Mouse (Mus musculus) ES-E14 (cell line): ENCODE data around the gene Odf3l2. TPM values are rescaled to one million over a fixed set of nuclear protein-coding genes. Genes with fewer than 3 reads are reported as not detected.

Experiments
- DNase-seq: peaks from one replicate; pipeline ENCODE4 v3.0.0-alpha.2; 2013; ENCODE audit warnings: low read depth, low spot score
- H3K27ac ChIP-seq: 2 replicates; pipeline ENCODE4 v1.5.1; 2012; ENCODE audit warnings: low read depth, mild to moderate bottlenecking, low read length, moderate library complexity, mixed read lengths; ENCODE audit not compliant: poor library complexity, insufficient read depth, severe bottlenecking
- H3K36me3 ChIP-seq: 2 replicates; pipeline ENCODE4 v1.6.1; 2012; ENCODE audit warnings: mild to moderate bottlenecking, low read length, moderate library complexity, mixed read lengths; ENCODE audit not compliant: control insufficient read depth, poor library complexity, insufficient read depth, severe bottlenecking
- H3K4me1 ChIP-seq, 2 experiments: fragments of 150-350 bp in 1 of 2; sonication (generic) in 1 of 2; 2 replicates each; pipeline ENCODE4 v1.6.1; 2012; ENCODE audit warnings: low read length in 2 of 2, mild to moderate bottlenecking in 1 of 2, mixed read lengths in 1 of 2; ENCODE audit not compliant: control insufficient read depth in 2 of 2, insufficient read depth in 2 of 2, poor library complexity in 1 of 2
- H3K4me3 ChIP-seq, 2 experiments: fragments of 150-350 bp in 1 of 2; sonication (generic) in 1 of 2; 2 replicates each; pipeline ENCODE4 v1.5.1; 2012; ENCODE audit warnings: low read length in 2 of 2, low read depth in 1 of 2, mild to moderate bottlenecking in 1 of 2, mixed read lengths in 1 of 2; ENCODE audit not compliant: insufficient read depth in 1 of 2, poor library complexity in 1 of 2, severe bottlenecking in 1 of 2
- H3K9ac ChIP-seq: 2 replicates; pipeline ENCODE4 v1.6.1; 2012; ENCODE audit warnings: low read depth, mild to moderate bottlenecking, low read length, mixed read lengths; ENCODE audit not compliant: poor library complexity, insufficient read depth, severe bottlenecking
- H3K9me3 ChIP-seq: fragments of 150-350 bp; sonication (generic); 2 replicates; pipeline ENCODE4 v1.6.1; 2012; ENCODE audit warnings: low read depth, mild to moderate bottlenecking, low read length; ENCODE audit not compliant: control insufficient read depth, insufficient read depth
- CHD2 ChIP-seq: IDR thresholded peaks from 2 replicates; pipeline ENCODE4 v1.6.1; 2014; ENCODE audit warnings: mild to moderate bottlenecking, low read depth, low read length, inconsistent platforms
- HCFC1 ChIP-seq: IDR thresholded peaks from 2 replicates; pipeline ENCODE4 v1.6.1; 2012; ENCODE audit warnings: low read length, inconsistent platforms, borderline replicate concordance; ENCODE audit not compliant: insufficient read depth
- MAFK ChIP-seq: IDR thresholded peaks from 2 replicates; pipeline ENCODE4 v1.6.1; 2014; ENCODE audit warnings: mild to moderate bottlenecking, low read depth, low read length, inconsistent platforms; ENCODE audit not compliant: insufficient read depth
- ZC3H11A ChIP-seq: IDR thresholded peaks from 2 replicates; pipeline ENCODE4 v1.6.1; 2012; ENCODE audit warnings: low read depth, mild to moderate bottlenecking, inconsistent platforms, low read length, borderline replicate concordance
- ZNF384 ChIP-seq: IDR thresholded peaks from 2 replicates; pipeline ENCODE4 v1.6.1; 2012; ENCODE audit warnings: low read depth, low read length, inconsistent platforms
- in situ Hi-C, 2 experiments: fragments of 600-800 bp; cut with MboI; formaldehyde crosslinking; loops; one replicate each; pipeline ENCODE4 v1.15.1; 2025; ENCODE audit warnings: low sequenced_read_pairs in 2 of 2, inconsistent platforms in 1 of 2; ENCODE audit not compliant: unreplicated experiment in 2 of 2
- total RNA-seq: library from RNA; depleted of rRNA; stranded (reverse); fragments of 300-350 nt; gene quantifications from 2 replicates; pipeline ENCODE4 v1.2.3, GENCODE M21; 2012

The Odf3l2 gene
- total RNA-seq, 1 experiment = not detected

DNA sequence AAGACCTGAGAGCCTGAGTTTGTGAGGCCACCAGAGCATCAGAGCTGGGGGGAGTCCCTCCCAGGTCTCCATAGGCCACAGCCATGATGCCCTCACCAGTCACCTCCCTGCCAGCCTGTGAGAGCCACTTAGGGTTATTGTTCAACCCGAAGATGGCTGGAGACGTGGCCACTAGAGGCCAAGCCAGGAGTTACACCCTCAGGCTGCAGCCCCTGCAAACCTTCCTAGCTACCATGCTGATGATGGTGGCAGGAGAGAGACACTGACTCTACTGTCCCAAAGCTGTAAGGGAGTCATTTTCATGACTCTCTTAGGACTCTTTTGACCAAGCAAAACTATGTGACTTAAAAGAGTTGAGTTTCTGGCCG, 26.5 kb upstream of the Odf3l2 start:
- Histone ChIP-seq H3K9ac (peak overlapping the region; percentile 51; the same call in 1 of the 2 replicates), H3K4me1 (peaks cover 8 to 29% of the 10 kb centered on the region in 2 experiments; a peak in 3 of 4 replicates), H3K27ac (peak overlapping the region; percentile 63), H3K36me3 (no peaks in the 10 kb centered on the region), H3K9me3 (no peaks in the 10 kb centered on the region), H3K4me3 (peak overlapping the region; percentile 21 to 28; a peak in 3 of 4 replicates)
- in situ Hi-C loops = no loop called here
- TF ChIP-seq HCFC1 = no peak
- no peak for TF ChIP-seq ZNF384
- no peak for TF ChIP-seq CHD2
- no peak for TF ChIP-seq MAFK
- TF ChIP-seq ZC3H11A = no peak
- DNase-seq = no peak

DNA sequence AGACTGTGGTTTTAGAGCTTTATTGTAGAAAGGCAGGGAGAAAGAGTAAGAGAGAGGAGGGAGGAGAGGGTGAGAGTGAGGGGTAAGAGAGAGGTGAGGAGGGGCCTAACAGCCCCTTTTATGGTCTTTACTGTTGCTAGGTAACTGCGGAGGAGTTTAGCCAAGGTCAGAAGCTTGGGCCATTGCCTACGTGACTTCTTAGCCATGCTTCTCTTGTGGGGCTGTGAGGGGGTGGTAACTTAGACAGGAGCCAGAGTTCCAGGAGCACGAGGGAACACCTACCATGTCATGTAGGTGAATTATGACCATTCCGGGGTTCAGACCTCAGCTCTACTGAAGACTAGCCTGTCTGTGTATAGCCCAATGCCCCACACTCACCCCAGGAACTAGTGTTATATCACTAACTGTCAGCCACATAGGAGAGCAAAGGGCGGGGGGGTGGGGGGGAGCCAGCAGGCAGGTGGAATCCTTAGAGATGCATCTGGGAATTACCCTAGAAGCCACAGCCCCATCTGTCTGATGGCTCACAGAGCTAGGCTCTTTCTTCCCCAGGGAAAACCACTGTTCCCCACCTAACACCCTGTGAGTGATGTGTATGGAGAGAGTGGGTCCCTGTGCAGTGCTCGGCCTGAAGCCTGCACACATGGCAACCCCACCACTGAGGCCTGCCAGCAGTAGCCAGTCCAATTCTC, 26.0 kb upstream of the Odf3l2 start:
- no peaks in the 10 kb centered on the region for H3K36me3 ChIP-seq
- peak overlapping the region; percentile 79 to 82 for H3K4me3 ChIP-seq
- H3K27ac ChIP-seq = peak overlapping the region; percentile 84
- in situ Hi-C loops = no loop called here
- peaks cover 8 to 25% of the 10 kb centered on the region in 2 experiments; a peak in 3 of 4 replicates for H3K4me1 ChIP-seq
- no peaks in the 10 kb centered on the region for H3K9me3 ChIP-seq
- peak overlapping the region; percentile 90 for H3K9ac ChIP-seq
- TF ChIP-seq CHD2 = no peak
- TF ChIP-seq HCFC1 = no peak
- no peak for TF ChIP-seq ZNF384
- no peak for TF ChIP-seq ZC3H11A
- TF ChIP-seq MAFK = no peak
- no peak for DNase-seq

DNA sequence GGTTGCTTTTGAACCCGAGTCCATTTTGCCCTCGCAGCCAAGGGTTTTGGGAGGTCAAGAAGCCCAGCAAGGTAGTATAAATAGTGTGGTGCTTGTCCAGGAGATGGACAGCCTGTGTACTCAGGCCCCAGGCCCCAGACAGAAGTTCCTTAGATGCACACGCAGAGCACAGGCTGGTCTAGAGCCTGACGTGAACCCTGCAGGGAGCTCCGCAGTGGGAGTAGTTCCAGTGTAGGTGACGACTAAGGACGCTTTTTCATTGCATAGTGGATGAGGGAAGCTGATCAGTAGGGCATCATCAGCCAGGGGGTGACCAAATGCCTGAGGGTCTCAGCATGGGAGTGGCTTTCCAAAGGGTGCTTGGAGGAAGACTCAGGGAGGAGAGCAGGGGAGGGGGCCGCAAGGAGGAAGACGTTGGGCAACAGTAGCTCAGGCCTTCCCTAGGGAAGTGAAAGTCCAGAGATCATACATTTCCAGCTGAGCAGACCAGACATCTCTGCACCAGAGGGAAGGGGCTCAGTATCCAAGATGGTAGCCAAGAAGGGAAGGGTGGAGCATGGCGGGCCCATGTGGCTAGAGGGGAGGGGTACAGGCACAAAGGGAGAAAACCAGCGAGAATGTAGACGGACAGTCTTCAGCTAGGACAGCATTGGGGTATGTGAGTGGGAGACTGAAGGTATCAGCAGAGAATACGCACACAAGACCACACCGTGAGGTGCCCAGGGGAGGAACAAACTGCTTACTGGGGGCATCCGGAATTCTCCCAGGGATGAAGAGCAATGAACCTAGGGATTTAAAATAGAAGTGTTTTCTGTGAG, 24.7 kb upstream of the Odf3l2 start:
- Histone ChIP-seq H3K4me1 (peaks cover 3 to 17% of the 10 kb centered on the region in 2 experiments; a peak in 3 of 4 replicates), H3K9ac (peak overlapping the region; percentile 90), H3K9me3 (no peaks in the 10 kb centered on the region), H3K36me3 (no peaks in the 10 kb centered on the region), H3K27ac (peak overlapping the region; percentile 84), H3K4me3 (peak overlapping the region; percentile 79 to 82)
- no peak for TF ChIP-seq HCFC1
- no peak for TF ChIP-seq ZNF384
- no peak for TF ChIP-seq CHD2
- no peak for TF ChIP-seq ZC3H11A
- TF ChIP-seq MAFK = no peak
- DNase-seq = no peak
- in situ Hi-C loops = no loop called here

- peak overlapping the region; percentile 84 for H3K27ac ChIP-seq
- in situ Hi-C loops = no loop called here
- peaks cover 3 to 22% of the 10 kb centered on the region in 2 experiments; a peak in 3 of 4 replicates for H3K4me1 ChIP-seq
- peak; percentile 77 for DNase-seq
- peak overlapping the region; percentile 79 to 82 for H3K4me3 ChIP-seq
- TF ChIP-seq HCFC1 = peak; percentile 88
- no peak for TF ChIP-seq MAFK
- peak overlapping the region; percentile 90 for H3K9ac ChIP-seq
- no peaks in the 10 kb centered on the region for H3K36me3 ChIP-seq
- no peaks in the 10 kb centered on the region for H3K9me3 ChIP-seq
Observed at GRCm38 (mm10) chr10:79669576-79670057, 24.1 kb upstream of the Odf3l2 start.
